Mouse (Mus musculus): ENCODE measurements around the gene Aff1.

DNA sequence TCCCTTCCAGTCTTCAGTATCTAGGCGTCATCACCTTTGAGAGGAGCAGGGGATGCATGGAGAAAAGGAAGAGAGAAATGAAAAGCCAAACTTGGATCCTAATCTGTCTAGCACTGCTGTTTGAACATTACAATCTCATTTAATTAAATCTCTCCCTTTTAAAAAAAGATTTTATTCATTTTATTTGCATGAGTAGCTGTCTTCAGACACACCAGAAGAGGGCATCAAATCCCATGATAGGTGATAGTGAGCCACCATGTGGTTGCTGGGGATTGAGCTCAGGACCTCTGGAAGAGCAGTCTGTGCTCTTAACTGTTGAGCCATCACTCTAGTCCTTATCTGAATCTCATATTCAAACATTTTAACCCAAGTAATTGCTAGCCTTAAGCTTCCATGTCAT, 138.7 kb downstream of the Aff1 start:
- no peak for TF ChIP-seq CTCF (IDR thresholded peaks at IDR 0.05; ENCODE audit: low read depth)
- TF ChIP-seq EP300 (IDR thresholded peaks at IDR 0.05; ENCODE audit: low read depth): no peak

Measured in liver, embryonic 14.5 days (tissue).